Comparison of ENCODE assay signal across 10 mouse cellular contexts in genomic region chr15:101858673-101859425, GRCm38 (mm10). TPM values are rescaled to one million over a fixed set of nuclear protein-coding genes. Genes with fewer than 3 reads are reported as not detected.
DNase-seq lines count a peak whose midpoint lies in the region; ATAC-seq and TF ChIP-seq lines count a peak whose summit lies in the region.
"Had no signal": no experiment of that assay in that cellular context is flagged by ENCODE, and none has a peak within 500 bp of the region (broad histone marks: within the 10 kb centered on the region; RNA-seq: fewer than 3 reads in every experiment).

No protein-coding gene starts in this region.

- no peak for ATAC-seq in forebrain, postnatal 0 days
- ATAC-seq in liver, embryonic 13.5 days (ENCODE audit: low read depth) = no peak

- TF ChIP-seq CTCF in forebrain, postnatal 0 days (IDR thresholded peaks at IDR 0.05; ENCODE audit: low read depth) = no peak

- in situ Hi-C loops in ES-E14 (cut with MboI; ENCODE audit: low sequenced_read_pairs in 2 of 2, unreplicated experiment in 2 of 2) = no loop called here

- peak overlapping the region; percentile 53 to 73; a peak in 3 of 4 replicates for H3K4me3 ChIP-seq in ES-E14 (ENCODE audit: insufficient read depth in 1 of 2, low read depth in 1 of 2, low read length in 2 of 2, poor library complexity in 1 of 2, severe bottlenecking in 1 of 2)
- no peak overlapping the region for H3K4me3 ChIP-seq in forebrain, postnatal 0 days (ENCODE audit: low read depth, low read length)
- no peak overlapping the region for H3K4me3 ChIP-seq in liver, embryonic 13.5 days (replicated peaks)

- WGBS in forebrain, postnatal 0 days = 10% methylated on average over 11 of the region's 11 CpGs
- 9% methylated on average over 11 of the region's 11 CpGs for WGBS in liver, embryonic 13.5 days (ENCODE audit: insufficient replicate concordance)

- intact Hi-C loops in heart, postnatal 36 days (cut with DNase I) = no loop called here

- peak overlapping the region; percentile 75; the same call in 1 of the 2 replicates for H3K4me2 ChIP-seq in forebrain, postnatal 0 days (ENCODE audit: low read depth)
- H3K4me2 ChIP-seq in liver, embryonic 13.5 days = 0 out of 2 replicates have a peak overlapping the region, but pooled peaks have one; percentile 58

- H3K9ac ChIP-seq in ES-E14 (ENCODE audit: insufficient read depth, low read depth, low read length, poor library complexity, severe bottlenecking) = 0 out of 2 replicates have a peak overlapping the region, but pooled peaks have one; percentile 22
- no peak overlapping the region for H3K9ac ChIP-seq in forebrain, postnatal 0 days
- H3K9ac ChIP-seq in liver, embryonic 13.5 days = no peak overlapping the region
- H3K9ac ChIP-seq: liver, embryonic 14.5 days had no signal

- peaks cover 23% of the 10 kb centered on the region for H3K27me3 ChIP-seq in forebrain, postnatal 0 days (ENCODE audit: insufficient read depth, low read length)
- peaks cover 80% of the 10 kb centered on the region for H3K27me3 ChIP-seq in liver, embryonic 13.5 days

- DNase-seq in heart, adult 18-20 months = peak; percentile 22
- DNase-seq in heart, postnatal 36 days = no peak
- DNase-seq in ES-E14 (ENCODE audit: low read depth, low spot score) = no peak
- no peak for DNase-seq in forebrain, postnatal 0 days
- DNase-seq in liver, embryonic 13.5 days = no peak
- DNase-seq in thymus, adult 18-20 months = no peak
- DNase-seq in left cerebral cortex, adult 18-20 months (ENCODE audit: low spot score in 2 of 2) = no peak
- DNase-seq in spleen, postnatal 14 days (ENCODE audit: low spot score in 2 of 2) = no peak
- DNase-seq: adrenal gland, adult 8-10 months had no signal

- H3K9me3 ChIP-seq in ES-E14 (ENCODE audit: control insufficient read depth, insufficient read depth, low read depth, low read length) = no peaks in the 10 kb centered on the region
- no peaks in the 10 kb centered on the region for H3K9me3 ChIP-seq in forebrain, postnatal 0 days (ENCODE audit: low read length)
- H3K9me3 ChIP-seq in liver, embryonic 13.5 days (replicated peaks) = no peaks in the 10 kb centered on the region

- H3K4me1 ChIP-seq in ES-E14 (ENCODE audit: control insufficient read depth in 2 of 2, insufficient read depth in 2 of 2, low read length in 2 of 2, poor library complexity in 1 of 2) = peaks cover 4 to 12% of the 10 kb centered on the region in 2 experiments; a peak in 2 of 4 replicates
- 0 out of 2 replicates have a peak, but pooled peaks cover 3% of the 10 kb centered on the region for H3K4me1 ChIP-seq in forebrain, postnatal 0 days (ENCODE audit: insufficient read depth)
- H3K4me1 ChIP-seq in liver, embryonic 13.5 days (replicated peaks) = no peaks in the 10 kb centered on the region

- no peak overlapping the region for H3K27ac ChIP-seq in ES-E14 (ENCODE audit: insufficient read depth, low read depth, low read length, poor library complexity, severe bottlenecking)
- no peak overlapping the region for H3K27ac ChIP-seq in forebrain, postnatal 0 days (ENCODE audit: low read depth, low read length)
- no peak overlapping the region for H3K27ac ChIP-seq in liver, embryonic 13.5 days
- H3K27ac ChIP-seq: liver, embryonic 14.5 days had no signal

- no peaks in the 10 kb centered on the region for H3K36me3 ChIP-seq in ES-E14 (ENCODE audit: control insufficient read depth, insufficient read depth, low read length, poor library complexity, severe bottlenecking)
- H3K36me3 ChIP-seq in forebrain, postnatal 0 days (ENCODE audit: insufficient read depth) = no peaks in the 10 kb centered on the region
- no peaks in the 10 kb centered on the region for H3K36me3 ChIP-seq in liver, embryonic 13.5 days

TF ChIP-seq in ES-E14, 5 proteins besides CTCF, POLR2A, EP300 and RAD21:
- TF ChIP-seq HCFC1 (IDR thresholded peaks at IDR 0.05; ENCODE audit: borderline replicate concordance, insufficient read depth, low read length) (no peak), ZC3H11A (IDR thresholded peaks at IDR 0.05; ENCODE audit: borderline replicate concordance, low read depth, low read length) (no peak), MAFK (IDR thresholded peaks at IDR 0.05; ENCODE audit: insufficient read depth, low read depth, low read length) (no peak), ZNF384 (IDR thresholded peaks at IDR 0.05; ENCODE audit: low read depth, low read length) (no peak), CHD2 (IDR thresholded peaks at IDR 0.05; ENCODE audit: low read depth, low read length) (no peak)

RNA-seq across cellular contexts. Expression of gene Krt1, which starts 8.3 kb away (rescaled TPM):
- total RNA-seq in heart, adult 18-20 months (2021) = not detected
- not detected for total RNA-seq in heart, postnatal 36 days (2021)
- 0.09 TPM in 1 of 2 replicates, not detected in the other for total RNA-seq in ES-E14 (2012; rRNA removed)
- 9.2 and 12.3 TPM in 2 replicates for total RNA-seq in forebrain, postnatal 0 days (2014; rRNA removed)
- polyA plus RNA-seq in forebrain, postnatal 0 days (2015; fragmentation: Nextera tagmentation; extraction: Ambion mirVana) = 18.1 and 20.9 TPM in 2 replicates
- not detected in 2 replicates for polyA plus RNA-seq in liver, embryonic 13.5 days (2015; fragmentation: Nextera tagmentation; extraction: Ambion mirVana)
- total RNA-seq in left cerebral cortex, adult 18-20 months (2021) = 1 to 10 TPM; 1.7 to 2.6 TPM

RNA-seq across cellular contexts. Expression of gene Krt77, which starts 10.7 kb away (rescaled TPM):
- total RNA-seq in heart, adult 18-20 months (2021) = not detected
- not detected for total RNA-seq in heart, postnatal 36 days (2021)
- not detected in 2 replicates for total RNA-seq in ES-E14 (2012; rRNA removed)
- 3.7 and 7.7 TPM in 2 replicates for total RNA-seq in forebrain, postnatal 0 days (2014; rRNA removed)
- 1.5 and 2.1 TPM in 2 replicates for polyA plus RNA-seq in forebrain, postnatal 0 days (2015; fragmentation: Nextera tagmentation; extraction: Ambion mirVana)
- polyA plus RNA-seq in liver, embryonic 13.5 days (2015; fragmentation: Nextera tagmentation; extraction: Ambion mirVana) = not detected in 2 replicates
- 10 to 100 TPM; 13.4 to 16.9 TPM for total RNA-seq in left cerebral cortex, adult 18-20 months (2021)
- total RNA-seq: adrenal gland, adult 8-10 months had no signal

RNA-seq across cellular contexts. Expression of gene Krt76, which starts 33.9 kb away (rescaled TPM):
- total RNA-seq in heart, adult 18-20 months (2021) = not detected
- total RNA-seq in heart, postnatal 36 days (2021) = not detected
- total RNA-seq in ES-E14 (2012; rRNA removed) = 0.09 TPM in 1 of 2 replicates, not detected in the other
- total RNA-seq in forebrain, postnatal 0 days (2014; rRNA removed) = not detected in 2 replicates
- not detected in 2 replicates for polyA plus RNA-seq in forebrain, postnatal 0 days (2015; fragmentation: Nextera tagmentation; extraction: Ambion mirVana)
- polyA plus RNA-seq in liver, embryonic 13.5 days (2015; fragmentation: Nextera tagmentation; extraction: Ambion mirVana) = not detected in 2 replicates
- total RNA-seq in left cerebral cortex, adult 18-20 months (2021) = not detected
- polyA plus RNA-seq: liver, embryonic 14.5 days had no signal

RNA-seq across cellular contexts. Expression of gene Krt2, which starts 40.9 kb away (rescaled TPM):
- total RNA-seq in heart, adult 18-20 months (2021) = not detected
- total RNA-seq in heart, postnatal 36 days (2021) = not detected
- not detected in 2 replicates for total RNA-seq in ES-E14 (2012; rRNA removed)
- total RNA-seq in forebrain, postnatal 0 days (2014; rRNA removed) = 0.15 and 0.29 TPM in 2 replicates
- 0.05 and 0.11 TPM in 2 replicates for polyA plus RNA-seq in forebrain, postnatal 0 days (2015; fragmentation: Nextera tagmentation; extraction: Ambion mirVana)
- not detected in 2 replicates for polyA plus RNA-seq in liver, embryonic 13.5 days (2015; fragmentation: Nextera tagmentation; extraction: Ambion mirVana)
- under 1 TPM; 0.28 to 0.67 TPM for total RNA-seq in left cerebral cortex, adult 18-20 months (2021)
- total RNA-seq: adrenal gland, adult 8-10 months had no signal
- polyA plus RNA-seq: liver, embryonic 14.5 days had no signal

RNA-seq across cellular contexts. Expression of gene Krt73, which starts 56.7 kb away (rescaled TPM):
- total RNA-seq in heart, adult 18-20 months (2021) = not detected
- not detected for total RNA-seq in heart, postnatal 36 days (2021)
- not detected in 2 replicates for total RNA-seq in ES-E14 (2012; rRNA removed)
- total RNA-seq in forebrain, postnatal 0 days (2014; rRNA removed) = 0.24 and 0.38 TPM in 2 replicates
- 0.54 and 0.69 TPM in 2 replicates for polyA plus RNA-seq in forebrain, postnatal 0 days (2015; fragmentation: Nextera tagmentation; extraction: Ambion mirVana)
- not detected in 2 replicates for polyA plus RNA-seq in liver, embryonic 13.5 days (2015; fragmentation: Nextera tagmentation; extraction: Ambion mirVana)
- total RNA-seq in left cerebral cortex, adult 18-20 months (2021) = 1 to 10 TPM; 1.7 TPM
- total RNA-seq: adrenal gland, adult 8-10 months had no signal
- polyA plus RNA-seq: liver, embryonic 14.5 days had no signal

Comparison
In these comparisons a context has a peak if more than half of its experiments do, and no peak if none do; other contexts are left out.
1. DNase-seq: peak in heart, adult 18-20 months (2 of 2); none in heart, postnatal 36 days (0 of 2), ES-E14 (single experiment), forebrain, postnatal 0 days (single experiment), liver, embryonic 13.5 days (single experiment), thymus, adult 18-20 months (0 of 2), left cerebral cortex, adult 18-20 months (0 of 2) and spleen, postnatal 14 days (0 of 2).
2. H3K4me3 ChIP-seq: peak in ES-E14 (2 of 2); none in forebrain, postnatal 0 days (single experiment) and liver, embryonic 13.5 days (single experiment).